ENCODE assay signal across 17 mouse cellular contexts in the genomic region with DNA sequence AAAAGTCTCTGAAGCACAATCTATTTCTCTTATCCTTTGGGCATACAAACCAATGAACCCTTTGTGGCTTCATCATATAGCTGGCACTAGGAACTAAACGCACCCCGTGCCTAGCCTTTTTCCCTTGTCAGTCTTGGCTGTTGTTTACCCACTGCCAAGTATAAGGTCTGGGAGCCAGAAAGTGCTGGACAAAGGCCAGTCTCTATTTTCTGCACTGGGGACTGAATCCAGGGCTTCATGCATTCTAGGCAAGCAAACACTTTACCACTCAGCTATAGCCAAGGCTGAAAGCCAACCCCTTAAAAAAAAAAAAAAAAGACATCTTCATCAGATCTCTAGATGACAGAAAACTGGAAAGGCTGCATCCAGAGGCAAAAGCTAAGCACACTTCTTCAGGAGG. TPM values are rescaled to one million over a fixed set of nuclear protein-coding genes. Genes with fewer than 3 reads are reported as not detected.
A peak's percentile ranks its signal among the peaks of the same experiment; 100 is the strongest.
DNase-seq lines count a peak whose midpoint lies in the region; ATAC-seq lines count a peak whose summit lies in the region.
"Had no signal": no experiment of that assay in that cellular context is flagged by ENCODE, and none has a peak within 500 bp of the region (broad histone marks: within the 10 kb centered on the region; RNA-seq: fewer than 3 reads in every experiment).

No protein-coding gene starts in this region.

- no peak for ATAC-seq in heart, embryonic 11.5 days (replicated peaks; ENCODE audit: insufficient number of reproducible peaks, low FRiP score, low TSS enrichment)
- no peak for ATAC-seq in intestine, embryonic 16.5 days
- ATAC-seq: intestine, embryonic 15.5 days had no signal

- H3K4me3 ChIP-seq in heart, embryonic 11.5 days (ENCODE audit: low read depth, low read length), result no peak overlapping the region
- H3K4me3 ChIP-seq in intestine, embryonic 16.5 days (ENCODE audit: low read length), result no peak overlapping the region
- H3K4me3 ChIP-seq: intestine, embryonic 15.5 days; neural tube, embryonic 15.5 days; stomach, embryonic 15.5 days had no signal

- H3K9me3 ChIP-seq in heart, embryonic 11.5 days (replicated peaks; ENCODE audit: control insufficient read depth, low read length), result no peaks in the 10 kb centered on the region
- H3K9me3 ChIP-seq in intestine, embryonic 16.5 days (ENCODE audit: control insufficient read depth, low read length), result no peaks in the 10 kb centered on the region
- H3K9me3 ChIP-seq: intestine, embryonic 15.5 days; neural tube, embryonic 15.5 days; stomach, embryonic 15.5 days had no signal

- H3K27ac ChIP-seq in heart, embryonic 11.5 days (ENCODE audit: low read depth, low read length), result no peak overlapping the region
- no peak overlapping the region for H3K27ac ChIP-seq in intestine, embryonic 16.5 days (ENCODE audit: low read length)
- H3K27ac ChIP-seq: intestine, embryonic 15.5 days; neural tube, embryonic 15.5 days; stomach, embryonic 15.5 days had no signal

- no peaks in the 10 kb centered on the region for H3K27me3 ChIP-seq in heart, embryonic 11.5 days (ENCODE audit: control insufficient read depth, insufficient read depth, low read length)
- no peaks in the 10 kb centered on the region for H3K27me3 ChIP-seq in intestine, embryonic 16.5 days (replicated peaks; ENCODE audit: control insufficient read depth, insufficient read depth, low read length)
- H3K27me3 ChIP-seq: intestine, embryonic 15.5 days; neural tube, embryonic 15.5 days; stomach, embryonic 15.5 days had no signal

- intact Hi-C loops in heart, postnatal 10 days (cut with DNase I), result loop anchor here (5.0 kb wide), 1 partner anchor 77 kb away; no protein-coding TSS in a partner anchor

- no peaks in the 10 kb centered on the region for H3K4me1 ChIP-seq in heart, embryonic 11.5 days (ENCODE audit: control insufficient read depth, insufficient read depth, low read length)
- no peaks in the 10 kb centered on the region for H3K4me1 ChIP-seq in intestine, embryonic 16.5 days (ENCODE audit: control insufficient read depth, insufficient read depth, low read length)
- H3K4me1 ChIP-seq: intestine, embryonic 15.5 days; neural tube, embryonic 15.5 days; stomach, embryonic 15.5 days had no signal

- no peak overlapping the region for H3K4me2 ChIP-seq in heart, embryonic 11.5 days
- H3K4me2 ChIP-seq in intestine, embryonic 16.5 days (ENCODE audit: low read depth, low read length), result no peak overlapping the region
- H3K4me2 ChIP-seq: intestine, embryonic 15.5 days; neural tube, embryonic 15.5 days; stomach, embryonic 15.5 days had no signal

- H3K36me3 ChIP-seq in heart, embryonic 11.5 days (ENCODE audit: control insufficient read depth, insufficient read depth, low read length), result no peaks in the 10 kb centered on the region
- no peaks in the 10 kb centered on the region for H3K36me3 ChIP-seq in intestine, embryonic 16.5 days (ENCODE audit: control insufficient read depth, insufficient read depth, low read length)
- H3K36me3 ChIP-seq: intestine, embryonic 15.5 days; neural tube, embryonic 15.5 days; stomach, embryonic 15.5 days had no signal

- 78% methylated on average over 2 of the region's 2 CpGs for WGBS in heart, embryonic 11.5 days (ENCODE audit: insufficient replicate concordance)
- 74% methylated on average over 2 of the region's 2 CpGs for WGBS in intestine, embryonic 16.5 days

- peak; percentile 55 for DNase-seq in adrenal gland, postnatal 10 days
- DNase-seq in adrenal gland, adult 8-10 months, result no peak
- DNase-seq in heart, adult 11 months, result peak; percentile 88
- peak; percentile 40 for DNase-seq in lung, postnatal 10 days
- DNase-seq in lung, postnatal 36 days, result no peak
- peak; percentile 66 to 71 for DNase-seq in heart, postnatal 10 days
- DNase-seq: cerebellum, adult 2 months; embryo, embryonic 11 days; kidney, postnatal 25 days; liver; lung, postnatal 14 days; thymus, postnatal 25 days had no signal

- no peak overlapping the region for H3K9ac ChIP-seq in heart, embryonic 11.5 days (ENCODE audit: low read depth, low read length)
- no peak overlapping the region for H3K9ac ChIP-seq in intestine, embryonic 16.5 days (ENCODE audit: low read depth, low read length)
- H3K9ac ChIP-seq: intestine, embryonic 15.5 days; neural tube, embryonic 15.5 days; stomach, embryonic 15.5 days had no signal

RNA-seq across cellular contexts. Expression of a gene that starts 15.2 kb away (rescaled TPM):
- total RNA-seq in adrenal gland, postnatal 10 days (2021), result 10 to 100 TPM; 21.0 to 26.3 TPM
- total RNA-seq in adrenal gland, adult 8-10 months (2022), result 10 to 100 TPM; 14.9 to 20.4 (median 16.5) TPM
- 21.4 and 21.5 TPM in 2 replicates for polyA plus RNA-seq in heart, embryonic 11.5 days (2014; fragmentation: Nextera tagmentation; extraction: Ambion mirVana)
- 10 to 100 TPM; 60.1 to 62.8 TPM for total RNA-seq in heart, postnatal 10 days (2021)
- polyA plus RNA-seq in intestine, embryonic 16.5 days (2015; fragmentation: Nextera tagmentation; extraction: Ambion mirVana), result 11.3 and 12.5 TPM in 2 replicates

Comparison
In these comparisons a context has a peak if more than half of its experiments do, and no peak if none do; other contexts are left out.
1. DNase-seq: peak in adrenal gland, postnatal 10 days (single experiment), heart, adult 11 months (single experiment), lung, postnatal 10 days (single experiment) and heart, postnatal 10 days (2 of 2); none in adrenal gland, adult 8-10 months (single experiment) and lung, postnatal 36 days (single experiment).